Mouse (Mus musculus) adrenal gland, postnatal 36 days (tissue): ENCODE data around the gene Gga1. TPM values are rescaled to one million over a fixed set of nuclear protein-coding genes. Genes with fewer than 3 reads are reported as not detected.

Experiments used
- DNase-seq, 2 experiments: peaks; one replicate each; pipeline ENCODE4 v3.0.0; 2021; ENCODE audit warnings: mixed read lengths in 1 of 2
- total RNA-seq, 2 experiments: library from RNA; stranded (reverse); gene quantifications; 2 replicates each; pipeline ENCODE4 v1.2.3; 2021

Gga1 gene
- total RNA-seq, 2 experiments from 2014 or later, result 56.0 to 57.3 TPM

DNA sequence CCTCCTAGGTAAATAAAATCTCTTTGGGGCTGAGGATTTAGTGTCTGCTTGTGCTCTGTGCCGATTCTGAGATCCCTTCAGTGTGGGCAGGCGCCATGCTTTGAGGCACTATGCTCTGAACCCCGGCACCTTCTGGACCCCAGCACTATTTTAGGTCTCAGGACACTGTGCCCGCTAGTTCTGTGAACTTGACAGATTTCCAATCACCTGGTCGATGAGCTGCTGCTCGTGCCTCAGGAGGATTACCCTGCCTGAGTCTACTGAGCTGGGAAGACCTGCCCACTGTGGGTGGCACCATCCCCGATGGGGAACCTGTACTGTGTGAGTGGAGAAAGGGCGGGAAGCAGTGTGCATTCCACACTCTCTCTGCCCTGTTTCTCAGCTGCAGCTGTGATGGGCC, 2.0 kb upstream of the Gga1 start:
- no peak for DNase-seq

DNA sequence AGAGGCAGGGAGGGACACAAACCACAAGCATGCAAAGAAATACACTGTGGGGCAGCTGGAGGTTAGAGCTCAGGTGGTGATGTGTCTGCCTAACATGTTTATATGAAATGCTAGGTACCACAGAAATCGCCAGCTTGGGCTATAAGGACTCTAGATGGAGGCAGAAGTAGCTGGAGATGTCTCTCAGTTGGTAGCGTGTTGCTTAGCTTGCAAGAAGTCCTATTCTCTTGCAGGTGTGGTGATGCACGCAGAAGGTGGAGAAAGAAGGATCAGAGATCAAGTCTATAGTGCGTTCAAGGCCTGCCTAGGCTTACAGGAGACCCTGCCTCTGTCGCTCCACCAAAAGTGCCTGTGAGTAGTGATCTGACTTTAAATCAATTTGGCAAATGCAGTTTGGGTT, 1.5 kb upstream of the Gga1 start:
- DNase-seq, result no peak

DNA sequence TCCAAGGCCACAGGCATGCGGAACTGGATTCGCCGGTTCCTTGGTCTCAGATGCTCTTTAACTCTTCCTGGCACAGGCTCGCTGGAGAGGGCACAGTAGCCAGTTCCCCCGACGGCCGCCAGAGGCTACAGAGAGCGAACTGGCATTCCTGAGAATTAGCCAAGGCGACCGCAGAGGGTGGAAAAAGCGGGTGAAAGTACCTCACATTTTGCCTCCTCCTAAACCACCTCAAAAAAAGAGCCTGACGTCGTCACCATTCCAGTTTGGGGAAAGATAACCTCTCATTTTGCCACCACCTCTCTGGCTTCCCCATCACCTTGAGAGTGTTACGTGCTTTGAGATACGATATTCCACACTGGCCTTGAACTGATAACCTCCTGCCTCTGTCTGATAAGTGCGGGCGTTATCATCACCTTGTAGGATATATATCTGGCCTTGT, 713 bp upstream of the Gga1 start:
- DNase-seq, result peak; percentile 84 to 87

DNA sequence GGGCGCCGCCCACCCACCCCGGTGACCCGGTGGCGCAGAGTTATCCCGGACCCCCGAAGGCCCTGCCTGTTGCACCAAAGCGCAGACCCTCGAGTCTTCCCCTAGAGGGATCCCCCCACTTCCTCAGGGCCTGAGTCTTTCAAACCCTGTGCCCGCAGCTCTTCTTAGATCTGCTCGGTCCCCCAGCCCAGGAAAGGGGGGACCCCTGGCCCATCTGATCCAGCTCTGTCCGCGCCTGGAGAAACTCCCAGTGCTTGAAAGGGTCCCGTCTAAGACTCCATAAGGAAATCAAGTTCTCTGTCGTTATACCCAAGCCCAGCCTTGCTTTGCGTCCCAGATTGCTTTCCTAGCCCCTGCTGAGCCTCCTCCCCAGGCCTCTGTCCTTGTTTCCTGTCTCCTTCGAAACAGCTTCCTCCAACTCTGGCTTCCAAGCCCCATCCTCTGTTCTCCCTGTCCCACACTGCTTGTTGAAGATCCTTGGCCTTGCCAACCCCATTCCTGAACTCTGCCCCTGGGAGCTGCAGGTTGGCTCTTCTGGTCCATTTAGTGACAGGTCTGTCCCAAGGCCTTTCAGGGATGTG, 910 bp downstream of the Gga1 start:
- DNase-seq, result peak in 1 of 2 experiments; percentile 40

DNA sequence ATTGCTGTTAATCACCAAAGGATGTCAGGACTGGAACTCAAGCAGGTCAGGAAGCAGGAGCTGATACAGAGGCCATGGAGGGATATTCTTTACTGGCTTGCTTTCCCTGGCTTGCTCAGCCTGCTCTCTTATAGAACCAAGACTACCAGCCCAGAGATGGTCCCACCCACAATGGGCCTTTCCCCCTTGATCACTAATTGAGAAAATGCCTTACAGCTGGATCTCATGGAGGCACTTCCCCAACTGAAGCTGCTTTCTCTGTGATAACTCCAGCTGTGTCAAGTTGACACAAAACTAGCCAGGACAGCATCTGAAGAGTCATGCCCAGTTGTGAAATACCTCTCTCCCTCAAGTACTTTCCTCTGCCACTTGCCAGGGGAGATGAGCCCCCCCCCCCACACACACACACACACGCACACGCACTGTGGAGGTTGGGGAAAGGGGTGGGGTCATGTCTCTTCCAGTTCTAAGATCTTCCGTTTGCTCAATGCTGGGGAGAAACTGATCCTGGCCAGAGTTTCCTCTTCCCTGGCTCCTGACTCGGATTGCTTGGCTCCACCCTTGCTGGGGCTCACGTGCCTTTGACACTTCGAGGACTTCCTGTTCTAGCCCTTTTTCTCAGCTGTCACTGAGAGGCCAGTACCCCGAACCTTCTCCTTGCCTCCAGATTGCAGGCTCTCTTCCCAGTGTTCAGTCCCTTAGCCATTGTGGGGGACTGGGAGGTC, 2.0 kb downstream of the Gga1 start:
- DNase-seq, result peak in 1 of 2 experiments; percentile 35

DNA sequence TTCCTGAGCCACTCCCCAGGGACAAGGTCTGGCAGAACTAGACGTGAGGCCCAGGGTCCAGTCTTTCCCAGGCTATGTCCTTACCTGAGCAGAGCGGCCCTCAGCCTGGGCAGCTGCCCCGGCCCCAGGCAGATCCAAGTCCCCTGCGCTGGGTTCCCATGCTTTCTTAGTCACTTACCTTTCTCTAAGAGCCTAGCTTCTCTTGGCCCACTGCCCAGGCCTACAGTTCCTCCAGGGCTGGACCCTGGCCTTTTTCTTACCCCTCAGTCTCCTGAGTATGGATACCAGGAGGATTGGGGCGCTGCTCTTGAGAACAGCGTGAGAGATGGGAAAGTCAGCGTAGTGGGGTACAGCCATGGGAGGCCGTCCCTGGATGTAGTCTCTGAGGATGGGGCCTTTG, 3.4 kb downstream of the Gga1 start:
- no peak for DNase-seq

DNA sequence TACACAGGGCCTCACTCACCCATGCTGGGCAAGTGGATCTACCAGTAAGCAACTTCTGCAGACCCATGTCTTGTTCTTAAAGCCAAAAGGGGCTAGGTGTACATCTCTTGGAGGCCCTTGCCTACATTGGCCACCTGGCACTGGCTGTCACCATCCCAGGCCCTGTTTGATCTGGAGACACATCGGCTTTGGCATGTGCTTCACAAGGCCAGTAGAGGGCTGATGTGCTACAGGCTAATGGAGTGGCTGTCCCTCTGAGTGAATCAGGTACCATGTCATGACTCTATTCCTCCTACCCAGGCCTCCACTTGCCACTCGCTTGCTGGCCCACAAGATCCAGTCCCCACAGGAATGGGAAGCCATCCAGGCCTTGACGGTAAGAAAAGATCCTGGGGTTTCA, 4.8 kb downstream of the Gga1 start:
- no peak for DNase-seq

DNA sequence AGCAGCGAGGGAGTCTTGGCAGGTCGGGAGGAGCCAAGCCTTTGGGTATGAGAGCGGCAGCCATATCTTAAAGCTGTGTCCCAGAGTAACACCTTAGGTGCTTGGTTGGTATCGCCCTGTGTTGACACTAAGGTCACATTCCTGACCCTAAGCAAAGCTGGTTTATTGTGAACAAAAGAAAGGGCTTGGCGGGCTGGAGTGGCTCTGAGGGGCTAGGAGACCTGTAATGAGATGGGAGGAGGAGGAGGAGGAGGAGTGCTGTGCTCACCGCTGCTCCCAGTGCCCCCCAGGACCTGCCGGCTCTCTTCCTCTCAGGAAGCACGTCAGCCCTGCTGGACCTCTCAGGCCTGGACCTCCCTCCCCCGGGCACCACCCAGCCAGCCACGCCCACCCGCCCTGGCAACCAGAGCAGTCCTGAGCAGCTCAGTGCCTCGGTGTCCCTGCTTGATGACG, 12.4 kb downstream of the Gga1 start:
- no peak for DNase-seq

DNA sequence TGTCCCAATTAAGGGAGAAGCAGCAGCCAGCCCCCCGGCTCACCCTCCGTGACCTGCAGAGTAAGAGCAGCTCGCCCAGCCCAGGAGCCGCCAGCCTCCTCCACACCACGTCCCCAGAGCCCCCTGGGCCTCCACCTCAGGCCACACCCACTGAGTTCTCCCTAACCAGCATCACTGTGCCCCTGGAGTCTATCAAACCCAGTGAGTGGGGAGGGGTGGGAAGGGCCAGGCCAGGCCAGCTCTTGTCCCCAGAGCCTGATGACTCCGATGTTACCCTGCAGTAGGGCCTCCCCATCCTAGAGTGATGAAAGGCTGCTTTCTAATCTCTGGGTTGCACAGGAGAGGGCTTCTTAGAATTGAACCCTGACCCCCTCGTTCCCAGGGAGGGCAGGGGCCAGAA, 15.4 kb downstream of the Gga1 start:
- DNase-seq, result no peak

DNA sequence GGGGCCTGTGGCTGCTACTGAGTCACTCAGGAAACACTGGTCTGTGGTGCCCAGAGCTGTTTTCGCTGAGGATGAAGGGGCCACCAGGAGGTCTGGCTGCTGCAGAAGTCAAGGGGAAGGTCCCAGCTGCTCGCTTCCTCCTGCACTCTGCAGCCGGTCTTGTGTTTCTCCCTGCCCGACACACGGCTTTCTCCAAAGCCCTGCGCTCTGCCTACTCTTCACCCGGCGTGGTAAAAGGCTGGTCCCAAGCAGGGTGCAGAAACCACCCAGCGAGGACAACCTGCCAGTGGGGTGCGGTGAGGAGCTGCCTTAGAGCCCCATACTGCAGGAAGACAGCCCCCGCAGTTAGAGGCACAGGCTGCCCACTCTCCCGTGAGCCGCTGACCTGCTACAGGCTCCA, 17.7 kb downstream of the Gga1 start:
- no peak for DNase-seq

DNA sequence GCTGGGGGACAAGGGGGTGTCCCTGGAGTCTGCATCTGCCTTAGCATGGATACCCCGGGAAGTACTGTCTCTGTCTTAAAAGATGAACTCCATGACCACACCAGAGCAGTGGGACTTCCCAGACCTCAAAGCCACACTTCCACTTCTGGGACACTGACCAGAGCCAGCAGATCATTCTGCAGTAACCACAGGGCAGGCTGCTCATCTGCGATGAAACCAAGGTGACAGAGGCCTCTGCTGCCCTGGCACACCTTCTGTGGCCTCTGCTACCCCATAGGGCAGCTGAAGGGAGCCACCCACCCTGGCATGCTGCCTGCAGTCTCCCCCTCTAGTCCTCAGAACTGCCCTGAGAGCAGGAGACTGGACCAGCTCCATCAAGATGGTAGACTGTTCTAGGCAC, 18.8 kb downstream of the Gga1 start:
- no peak for DNase-seq

DNA sequence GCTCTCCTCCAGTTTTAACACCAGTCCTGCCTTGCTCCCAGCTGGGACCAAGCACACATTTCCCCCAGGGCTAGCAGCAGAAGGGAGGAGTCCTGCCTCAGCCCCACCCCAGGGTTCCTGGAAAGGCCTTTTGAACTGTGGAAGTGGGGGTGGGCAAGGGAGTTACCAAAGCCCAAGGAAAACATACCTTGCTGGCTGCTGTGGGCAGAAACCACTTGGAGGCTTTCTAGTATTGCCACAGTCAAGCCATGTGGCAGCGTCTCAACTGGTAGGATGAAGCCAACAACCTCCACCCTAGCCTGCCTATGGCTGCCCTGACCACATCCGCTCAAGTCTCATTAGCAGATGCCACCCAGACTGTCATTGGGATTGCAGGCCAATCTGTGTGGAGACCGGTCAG, 19.2 kb downstream of the Gga1 start:
- DNase-seq, result no peak

DNA sequence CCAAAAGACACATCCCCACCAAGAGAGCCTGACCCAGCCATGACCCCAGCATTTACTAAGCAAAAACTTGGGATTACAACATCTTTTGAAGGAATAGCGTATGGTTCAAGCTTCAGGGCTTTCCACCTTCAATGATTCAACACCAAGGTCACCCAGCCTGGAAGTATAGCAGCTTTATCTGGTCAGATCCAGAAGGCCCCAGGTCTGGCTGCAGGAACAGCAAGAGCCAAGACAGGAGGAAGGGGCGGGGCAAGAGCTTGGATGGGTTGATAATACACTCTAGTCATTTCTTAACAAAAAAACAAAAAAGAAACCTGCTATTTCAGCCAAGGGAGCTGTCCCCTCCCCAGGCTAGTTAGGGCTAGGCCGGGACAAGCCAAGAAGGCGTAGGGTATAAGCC, 20.5 kb downstream of the Gga1 start:
- peak in 1 of 2 experiments; percentile 48 for DNase-seq

DNA sequence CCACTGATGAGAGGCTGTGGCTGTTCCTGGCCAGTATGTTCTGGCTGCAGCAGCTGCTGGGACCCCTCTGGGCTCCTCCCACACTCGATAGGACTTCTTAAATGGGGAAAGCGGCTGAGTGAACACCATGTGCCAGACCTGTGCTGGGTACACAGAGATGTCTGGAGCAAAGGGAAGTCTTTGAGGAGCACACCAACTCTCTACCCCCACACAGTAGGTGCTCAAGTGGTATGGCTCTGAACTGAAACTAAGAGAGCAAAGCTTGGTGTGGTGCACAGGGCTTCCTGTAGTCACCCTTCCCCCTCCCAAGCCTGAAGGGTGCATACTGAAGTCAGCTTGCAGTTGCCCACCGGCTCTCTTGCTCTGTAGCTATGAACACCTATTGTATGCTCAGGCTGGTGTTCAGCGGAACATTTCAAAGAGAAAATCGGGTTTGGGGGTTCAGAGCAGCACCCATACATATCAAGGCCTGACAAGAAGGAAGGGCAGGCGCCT, 21.6 kb downstream of the Gga1 start:
- DNase-seq, result no peak

DNA sequence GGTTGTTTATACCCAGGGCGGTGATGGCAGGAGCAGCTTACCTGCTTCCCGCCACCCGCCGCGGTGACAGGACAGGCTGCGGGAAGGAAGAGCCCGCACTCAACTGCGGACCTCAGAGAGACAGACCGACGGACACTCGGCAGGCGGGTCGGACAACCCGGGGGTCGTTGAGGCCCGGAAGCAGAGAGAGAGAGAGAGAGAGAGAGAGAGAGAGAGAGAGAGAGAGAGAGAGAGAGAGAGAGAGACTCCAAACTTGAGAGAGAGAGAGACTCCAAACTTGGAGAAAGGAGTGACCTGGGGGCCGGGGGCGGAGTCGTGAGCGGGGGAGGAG, 22.4 kb downstream of the Gga1 start, which contains the start of gene Gm49510:
Gene Gm49510 (plus strand): TSS at position 259 of the 331 bp plus-strand sequence.
- DNase-seq, result no peak

DNA sequence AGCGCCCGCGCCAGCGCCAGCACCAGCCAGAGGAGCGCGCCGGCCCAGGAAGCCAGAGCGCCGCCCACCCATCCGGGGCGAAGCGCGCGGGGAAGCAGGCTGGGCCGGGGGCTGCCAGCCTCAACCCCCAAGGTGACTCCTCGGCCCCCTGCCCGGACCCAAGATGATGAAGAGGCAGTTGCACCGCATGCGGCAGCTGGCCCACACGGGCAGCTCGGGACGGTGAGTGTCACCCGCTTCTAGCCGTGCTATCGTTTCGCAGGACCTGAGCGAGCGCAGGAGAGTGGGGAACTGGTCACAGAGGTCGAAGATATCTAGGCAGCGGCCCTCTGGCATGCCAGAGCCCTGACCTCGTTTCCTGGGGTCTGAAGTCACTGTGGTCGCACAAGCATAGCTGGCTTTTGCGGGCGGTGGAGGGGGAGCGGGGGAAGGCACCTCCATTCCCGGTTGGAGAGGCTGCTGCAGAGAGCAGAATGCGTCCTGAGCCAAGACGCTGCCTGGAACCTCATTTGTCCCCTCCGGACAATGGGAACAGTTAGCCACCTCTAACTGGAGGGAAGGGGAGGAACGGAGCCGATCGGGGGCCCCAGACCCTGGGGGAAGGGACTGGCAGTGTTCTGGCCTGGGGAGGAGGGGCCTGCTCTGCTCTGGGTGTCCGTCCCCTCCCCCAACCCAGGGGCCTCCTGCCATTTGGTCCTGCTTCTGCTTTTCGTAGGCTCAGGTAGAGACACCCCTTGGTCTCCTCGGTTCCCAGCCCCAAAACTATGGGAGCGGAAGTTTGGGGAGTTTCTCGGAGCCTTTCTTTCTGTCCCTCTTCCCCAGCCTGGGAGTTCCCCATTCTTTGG, 23.0 kb downstream of the Gga1 start, which contains the start of gene Sh3bp1:
Gene Sh3bp1 (plus strand): TSS at position 29 of the 845 bp plus-strand sequence.
- peak; percentile 75 to 86 for DNase-seq

DNA sequence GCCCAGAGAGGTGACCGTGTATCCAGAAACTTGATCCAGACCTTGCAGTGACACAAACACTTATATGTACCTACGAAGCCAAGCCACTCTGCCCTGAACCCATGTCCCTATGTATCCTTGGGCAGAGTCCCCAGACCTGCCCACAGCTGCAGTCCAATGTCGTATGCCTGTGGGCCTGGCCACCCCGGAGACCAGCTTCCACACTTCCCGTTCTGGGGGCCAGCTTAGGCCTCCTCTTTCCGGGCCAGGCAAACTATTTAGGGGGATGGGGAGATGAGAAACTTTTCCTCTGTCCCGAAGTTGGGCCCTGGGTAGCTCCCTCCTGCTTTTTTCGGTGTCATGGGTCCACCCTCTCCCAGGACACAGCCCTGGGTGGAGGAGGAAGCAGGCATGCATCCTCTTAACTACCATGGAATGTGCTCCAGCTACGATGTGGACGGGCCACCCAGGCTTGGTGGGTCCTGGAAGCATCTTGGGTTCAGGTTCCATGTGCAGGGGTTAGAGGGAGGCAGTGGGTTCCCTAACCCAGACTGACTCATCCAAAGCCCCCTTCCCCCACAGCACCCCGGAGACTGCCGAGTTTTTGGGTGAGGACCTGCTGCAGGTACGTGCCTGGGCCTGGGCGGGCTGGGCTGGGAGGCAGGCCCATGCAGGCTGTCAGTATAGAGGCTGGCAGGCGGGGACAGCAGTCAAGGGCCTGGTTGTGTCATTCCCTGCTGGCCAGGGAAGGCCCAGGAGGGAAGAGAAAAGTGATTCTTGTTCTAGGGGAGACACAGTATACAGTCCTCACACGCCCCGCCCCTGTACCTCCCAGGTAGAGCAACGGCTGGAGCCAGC, 23.8 kb downstream of the Gga1 start:
- DNase-seq, result peak in 1 of 2 experiments; percentile 40

DNA sequence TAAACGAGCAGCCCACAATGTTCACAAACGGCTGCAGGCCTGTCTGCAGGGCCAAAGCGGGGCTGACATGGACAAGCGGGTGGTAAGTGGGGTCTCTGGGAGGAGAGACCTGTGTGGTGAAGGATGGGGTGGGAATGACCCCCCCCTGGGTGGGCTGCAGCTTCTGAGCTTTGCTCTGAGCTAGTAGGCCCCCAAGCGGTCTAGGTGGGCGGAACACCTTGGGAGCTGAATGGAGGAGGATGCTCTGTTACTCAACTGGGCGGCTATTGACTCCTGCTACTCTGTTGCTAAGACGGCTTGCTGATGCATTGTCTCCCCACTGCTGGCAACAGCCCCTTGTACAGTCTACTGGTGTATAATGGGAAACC, 24.4 kb downstream of the Gga1 start:
- DNase-seq, result no peak

DNA sequence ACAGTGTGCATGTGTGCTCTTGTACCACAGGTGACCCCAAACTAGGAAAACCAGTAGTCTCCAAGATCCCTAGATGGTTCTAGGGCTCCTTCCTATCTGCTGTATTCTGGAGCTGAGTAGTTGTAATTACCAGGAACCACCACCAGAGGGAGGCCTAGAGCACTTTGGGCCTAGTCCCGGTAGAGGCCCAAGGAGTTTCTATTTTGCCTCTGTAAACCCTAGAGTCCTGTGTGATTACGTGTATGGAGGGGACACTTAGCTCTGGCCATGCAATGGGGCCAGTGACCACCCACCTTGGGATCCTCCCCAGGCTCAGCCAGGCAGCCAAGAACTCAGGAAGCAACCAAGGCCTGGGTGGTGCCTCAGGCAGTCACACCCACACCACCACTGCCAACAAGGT, 26.3 kb downstream of the Gga1 start:
- DNase-seq, result peak; percentile 79 to 90

DNA sequence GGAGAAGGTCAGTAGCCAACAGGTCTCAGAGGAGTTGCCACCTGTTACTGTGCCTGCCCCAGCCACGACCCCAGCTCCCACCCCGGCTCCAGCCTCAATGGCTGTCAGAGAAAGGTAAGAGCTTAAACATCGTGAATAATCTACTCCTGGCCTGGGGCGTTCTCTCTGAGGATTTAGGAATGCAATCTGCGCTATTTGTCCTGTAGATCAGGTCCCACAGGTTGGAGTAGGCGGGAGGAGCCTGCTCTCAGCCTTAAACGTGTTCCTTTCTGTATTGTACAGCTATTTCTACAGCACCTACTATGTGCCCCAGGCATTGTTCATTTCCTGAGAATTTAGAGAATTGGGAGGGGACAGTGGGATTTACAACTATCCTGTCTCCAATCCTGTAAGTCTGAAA, 31.4 kb downstream of the Gga1 start:
- no peak for DNase-seq

DNA sequence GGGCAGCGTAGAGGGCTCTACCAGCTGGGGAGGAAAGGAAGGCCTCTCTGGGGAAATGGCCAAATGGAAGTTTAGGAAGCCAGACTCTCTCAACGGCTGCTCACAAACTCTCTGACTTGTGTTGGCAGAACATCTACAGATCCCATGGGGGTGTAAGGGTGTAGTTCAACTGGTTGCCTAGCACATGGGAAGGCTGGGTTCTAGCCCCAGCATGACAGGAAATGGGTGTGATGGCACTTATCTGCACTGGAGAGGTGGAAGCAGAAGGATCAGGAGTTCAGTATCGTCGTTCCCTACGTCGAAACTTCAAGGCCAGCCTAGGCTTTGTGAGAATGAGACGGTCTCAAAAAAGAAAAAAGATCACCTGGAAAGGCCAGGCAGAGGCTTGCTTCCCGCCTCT, 32.0 kb downstream of the Gga1 start:
- no peak for DNase-seq

DNA sequence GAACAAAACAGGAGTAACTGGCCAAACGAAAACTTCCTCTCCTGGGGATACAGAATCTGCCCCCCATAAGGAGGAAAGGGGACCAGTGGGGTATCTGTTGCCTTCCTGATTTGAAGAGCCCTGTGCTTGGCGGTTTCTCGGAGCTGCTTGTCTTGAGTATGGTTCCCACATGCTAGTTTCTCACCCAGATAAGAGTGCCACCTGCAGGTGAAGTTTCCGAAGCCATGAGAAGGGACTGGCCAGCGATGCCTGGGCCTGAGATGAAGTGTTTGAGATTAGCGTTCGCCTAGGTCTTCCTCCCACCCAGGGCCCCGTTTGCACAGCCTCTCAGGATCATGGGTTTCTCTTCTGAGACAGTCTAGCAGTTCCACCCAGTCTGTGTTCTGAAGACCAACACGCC, 35.0 kb downstream of the Gga1 start:
- DNase-seq, result peak in 1 of 2 experiments; percentile 24
